Mouse (Mus musculus) embryonic fibroblast, embryonic 13.5 days (primary cell): ENCODE results near the gene Elmsan1. TPM values are rescaled to one million over a fixed set of nuclear protein-coding genes. Genes with fewer than 3 reads are reported as not detected.

Experiments used
- H3K27ac ChIP-seq: 2 replicates; pipeline ENCODE4 v1.5.1; 2012; ENCODE audit warnings: low read length, control low read depth, inconsistent platforms; ENCODE audit not compliant: insufficient read depth
- H3K4me1 ChIP-seq: 2 replicates; pipeline ENCODE4 v1.6.1; 2011; ENCODE audit warnings: low read length; ENCODE audit not compliant: control insufficient read depth, insufficient read depth
- H3K4me3 ChIP-seq: 2 replicates; pipeline ENCODE4 v1.5.1; 2011; ENCODE audit warnings: mild to moderate bottlenecking, control low read depth, low read length; ENCODE audit not compliant: insufficient read depth
- CTCF ChIP-seq: IDR thresholded peaks from 2 replicates; pipeline ENCODE4 v1.5.1; 2011; ENCODE audit warnings: mild to moderate bottlenecking, control low read depth, low read length, moderate library complexity, borderline replicate concordance; ENCODE audit not compliant: insufficient read depth
- POLR2A ChIP-seq: IDR thresholded peaks from 2 replicates; pipeline ENCODE4 v1.6.1; 2011; ENCODE audit warnings: low read depth, mild to moderate bottlenecking, control low read depth, low read length, moderate library complexity
- polyA plus RNA-seq: library from polyadenylated mRNA; stranded (reverse); fragments of >200 nt; gene quantifications from 2 replicates; pipeline ENCODE4 v1.2.4, GENCODE M21; 2011; ENCODE audit warnings: low read depth; ENCODE audit not compliant: missing spikeins, insufficient read length

Elmsan1 gene
- polyA plus RNA-seq, 1 experiment: 20.6 TPM

GRCm38 (mm10) chr12:84172216-84172615 is 46.5 kb downstream of the Elmsan1 start:
- H3K27ac ChIP-seq: no peak overlapping the region
- TF ChIP-seq POLR2A (no peak), CTCF (no peak)
- H3K4me3 ChIP-seq: no peak overlapping the region
- peaks cover 18% of the 10 kb centered on the region for H3K4me1 ChIP-seq

- TF ChIP-seq CTCF: no peak
- TF ChIP-seq POLR2A: no peak
Observed at GRCm38 (mm10) chr12:84170610-84171009, 48.1 kb downstream of the Elmsan1 start.

GRCm38 (mm10) chr12:84165631-84166373 is 52.9 kb downstream of the Elmsan1 start:
- no peak overlapping the region for H3K4me3 ChIP-seq
- TF ChIP-seq CTCF (no peak), POLR2A (no peak)
- H3K27ac ChIP-seq: peak overlapping the region; percentile 92
- peaks cover 12% of the 10 kb centered on the region for H3K4me1 ChIP-seq

More at GRCm38 (mm10) chr12:84170610-84171009, 48.1 kb downstream of the Elmsan1 start:
- H3K27ac ChIP-seq: no peak overlapping the region
- H3K4me1 ChIP-seq: peaks cover 16% of the 10 kb centered on the region
- H3K4me3 ChIP-seq: no peak overlapping the region

- Histone ChIP-seq H3K4me3 (no peak overlapping the region), H3K27ac (no peak overlapping the region), H3K4me1 (peaks cover 12% of the 10 kb centered on the region)
- no peak for TF ChIP-seq POLR2A
- TF ChIP-seq CTCF: no peak
Observed at GRCm38 (mm10) chr12:84163586-84164110, 55.0 kb downstream of the Elmsan1 start.

GRCm38 (mm10) chr12:84163133-84163532 is 55.5 kb downstream of the Elmsan1 start:
- H3K4me3 ChIP-seq: no peak overlapping the region
- TF ChIP-seq POLR2A (no peak), CTCF (peak; percentile 48; the same call in 1 of the 2 replicates)
- H3K4me1 ChIP-seq: peaks cover 12% of the 10 kb centered on the region
- H3K27ac ChIP-seq: no peak overlapping the region

GRCm38 (mm10) chr12:84161616-84162433 is 56.9 kb downstream of the Elmsan1 start:
- TF ChIP-seq CTCF: 0 out of 2 replicates have a peak, but pooled peaks have one; percentile 21
- no peak for TF ChIP-seq POLR2A

GRCm38 (mm10) chr12:84161116-84161515 is 57.6 kb downstream of the Elmsan1 start:
- TF ChIP-seq CTCF (no peak), POLR2A (no peak)
- Histone ChIP-seq H3K27ac (no peak overlapping the region), H3K4me3 (no peak overlapping the region), H3K4me1 (peaks cover 6% of the 10 kb centered on the region)

More at GRCm38 (mm10) chr12:84161616-84162433, 56.9 kb downstream of the Elmsan1 start:
- H3K27ac ChIP-seq: no peak overlapping the region
- H3K4me1 ChIP-seq: peaks cover 12% of the 10 kb centered on the region
- H3K4me3 ChIP-seq: no peak overlapping the region

GRCm38 (mm10) chr12:84160491-84160890 is 58.2 kb downstream of the Elmsan1 start:
- H3K4me3 ChIP-seq: no peak overlapping the region
- peaks cover 5% of the 10 kb centered on the region for H3K4me1 ChIP-seq
- no peak for TF ChIP-seq POLR2A
- H3K27ac ChIP-seq: no peak overlapping the region

GRCm38 (mm10) chr12:84158156-84158555 is 60.5 kb downstream of the Elmsan1 start:
- no peak overlapping the region for H3K27ac ChIP-seq
- TF ChIP-seq CTCF: no peak
- no peak for TF ChIP-seq POLR2A
- no peaks in the 10 kb centered on the region for H3K4me1 ChIP-seq
- no peak overlapping the region for H3K4me3 ChIP-seq
